Mouse (Mus musculus) small intestine, adult 2 months (tissue): ENCODE data around the gene Tmem63b. TPM values are rescaled to one million over a fixed set of nuclear protein-coding genes. Genes with fewer than 3 reads are reported as not detected.

Experiments
- H3K27ac ChIP-seq: fragments of 200-500 bp; 2 replicates; pipeline ENCODE4 v1.5.1; 2012; ENCODE audit warnings: low read depth, low read length, control low read depth, inconsistent platforms; ENCODE audit not compliant: insufficient read depth
- H3K27me3 ChIP-seq: fragments of 200-500 bp; 2 replicates; pipeline ENCODE4 v1.6.1; 2012; ENCODE audit warnings: mild to moderate bottlenecking, moderate library complexity, low read length, inconsistent platforms; ENCODE audit not compliant: control insufficient read depth, insufficient read depth
- H3K36me3 ChIP-seq: fragments of 200-500 bp; 2 replicates; pipeline ENCODE4 v1.6.1; 2012; ENCODE audit warnings: mild to moderate bottlenecking, low read length, control low read depth, inconsistent platforms; ENCODE audit not compliant: control insufficient read depth, insufficient read depth
- H3K4me1 ChIP-seq: fragments of 200-500 bp; 2 replicates; pipeline ENCODE4 v1.6.1; 2012; ENCODE audit warnings: low read length, inconsistent platforms, mixed read lengths; ENCODE audit not compliant: control insufficient read depth, insufficient read depth, insufficient read length
- H3K4me3 ChIP-seq: fragments of 200-500 bp; 2 replicates; pipeline ENCODE4 v1.5.1; 2012; ENCODE audit warnings: low read depth, mild to moderate bottlenecking, control low read depth, inconsistent platforms, low read length, moderate library complexity
- CTCF ChIP-seq: fragments of 200-500 bp; IDR thresholded peaks from 2 replicates; pipeline ENCODE4 v1.5.1; 2012; ENCODE audit warnings: low read depth, mild to moderate bottlenecking, control low read depth, inconsistent platforms, low read length, moderate library complexity, mixed read lengths; ENCODE audit not compliant: insufficient replicate concordance, insufficient read length; ENCODE audit errors: extremely low read depth
- POLR2A ChIP-seq: fragments of 200-500 bp; IDR thresholded peaks from 2 replicates; pipeline ENCODE4 v1.6.1; 2012; ENCODE audit warnings: low read depth, mild to moderate bottlenecking, control low read depth, inconsistent platforms, low read length, moderate library complexity
- WGBS: fragments of 180-500 bp; shearing (Covaris S2); methylation state at CpG from one replicate; pipeline ENCODE4 v1.1.7; 2018; 5-methylcytosine and 5-hydroxymethylcytosine counted together
- polyA plus RNA-seq: library from polyadenylated mRNA; depleted of rRNA; stranded (reverse); fragments of >200 nt; gene quantifications from 2 replicates; pipeline ENCODE4 v1.2.3, GENCODE M21; 2012

Gene Tmem63b
- polyA plus RNA-seq, 1 experiment, result 65.0 TPM

DNA sequence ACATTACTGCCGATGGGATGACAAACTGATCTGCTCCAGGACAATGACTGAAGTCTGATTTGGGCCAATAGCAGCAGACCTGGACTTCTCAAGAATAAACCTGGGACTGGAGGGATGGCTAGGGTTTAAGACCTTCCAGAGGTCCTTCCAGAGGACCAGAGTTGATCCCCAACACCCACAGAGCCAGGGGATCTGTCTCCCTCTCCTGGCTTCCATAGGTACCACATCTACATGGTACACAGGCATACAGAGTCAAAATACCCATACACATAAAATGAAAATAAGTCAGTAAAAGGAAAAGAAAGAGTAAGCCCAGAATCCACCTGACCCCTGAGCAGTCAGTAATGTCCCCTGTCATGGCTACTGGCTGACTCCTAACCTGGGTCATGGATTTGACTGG lies 14.9 kb downstream of the Tmem63b start:
- TF ChIP-seq CTCF (peak; percentile 21; the same call in 1 of the 2 replicates), POLR2A (no peak)
- no peak overlapping the region for H3K27ac ChIP-seq
- peaks cover 38% of the 10 kb centered on the region for H3K36me3 ChIP-seq
- H3K27me3 ChIP-seq, result no peaks in the 10 kb centered on the region
- no peaks in the 10 kb centered on the region for H3K4me1 ChIP-seq
- WGBS, result 95% methylated on average over 1 of the region's 1 CpGs
- H3K4me3 ChIP-seq, result no peak overlapping the region

GRCm38 (mm10) chr17:45667986-45668385 lies 18.7 kb downstream of the Tmem63b start:
- Histone ChIP-seq H3K36me3 (peaks cover 35% of the 10 kb centered on the region), H3K27ac (no peak overlapping the region), H3K27me3 (no peaks in the 10 kb centered on the region), H3K4me3 (no peak overlapping the region), H3K4me1 (peaks cover 3% of the 10 kb centered on the region)
- TF ChIP-seq CTCF (no peak), POLR2A (no peak)
- WGBS, result 91% methylated on average over 10 of the region's 10 CpGs

DNA sequence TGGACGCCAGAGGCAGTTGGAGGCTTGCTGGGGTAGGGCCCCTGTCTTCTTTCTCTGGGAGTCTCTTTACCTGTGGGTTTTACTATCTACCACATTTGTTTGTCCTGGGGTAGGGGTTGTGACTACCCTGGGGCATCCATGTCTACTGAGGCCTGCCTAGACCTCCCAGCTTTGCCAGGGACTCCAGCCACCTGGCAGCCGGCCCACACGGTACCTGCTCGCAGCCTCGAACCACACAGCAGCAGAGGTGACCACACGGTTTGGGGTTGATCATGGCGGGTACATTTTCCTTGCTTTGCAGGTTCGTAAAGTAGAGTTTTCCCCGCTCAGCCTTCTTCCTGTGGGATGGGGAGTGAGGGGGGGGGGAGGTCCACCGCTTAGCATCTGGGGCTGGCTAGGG lies 19.2 kb downstream of the Tmem63b start:
- H3K4me1 ChIP-seq, result peaks cover 3% of the 10 kb centered on the region
- peaks cover 33% of the 10 kb centered on the region for H3K36me3 ChIP-seq
- 91% methylated on average over 10 of the region's 10 CpGs for WGBS
- H3K4me3 ChIP-seq, result no peak overlapping the region
- TF ChIP-seq POLR2A (no peak), CTCF (no peak)
- no peak overlapping the region for H3K27ac ChIP-seq
- H3K27me3 ChIP-seq, result no peaks in the 10 kb centered on the region

- 71% methylated on average over 11 of the region's 11 CpGs for WGBS
Measured at GRCm38 (mm10) chr17:45666091-45666490, 20.6 kb downstream of the Tmem63b start.

DNA sequence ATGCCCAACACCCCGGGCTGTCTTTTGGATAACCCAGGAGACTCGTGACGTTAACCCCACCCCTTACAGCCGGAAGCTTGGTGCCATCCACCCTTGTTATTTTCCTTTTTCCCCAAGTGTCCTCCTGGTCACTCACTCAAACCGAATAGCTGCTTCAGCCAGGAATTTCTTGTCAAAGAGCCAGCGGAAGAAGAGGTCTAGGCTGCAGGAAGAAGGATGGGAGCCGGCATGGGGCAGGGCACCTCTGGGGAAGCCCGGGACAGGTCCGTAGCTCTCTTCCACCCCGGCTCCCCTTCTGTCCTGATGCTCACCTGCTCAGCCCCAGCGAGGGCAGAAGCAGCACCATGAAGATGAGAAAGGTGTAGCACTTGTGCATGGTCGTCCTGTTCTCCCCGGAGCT lies 22.1 kb downstream of the Tmem63b start:
- TF ChIP-seq CTCF (no peak), POLR2A (no peak)
- WGBS, result 86% methylated on average over 13 of the region's 13 CpGs
- Histone ChIP-seq H3K4me3 (no peak overlapping the region), H3K27me3 (no peaks in the 10 kb centered on the region), H3K27ac (no peak overlapping the region), H3K36me3 (peaks cover 28% of the 10 kb centered on the region), H3K4me1 (peaks cover 3% of the 10 kb centered on the region)

More at GRCm38 (mm10) chr17:45666091-45666490, 20.6 kb downstream of the Tmem63b start:
- Histone ChIP-seq H3K4me3 (no peak overlapping the region), H3K27me3 (no peaks in the 10 kb centered on the region), H3K4me1 (peaks cover 3% of the 10 kb centered on the region), H3K27ac (no peak overlapping the region), H3K36me3 (peaks cover 31% of the 10 kb centered on the region)
- no peak for TF ChIP-seq CTCF
- TF ChIP-seq POLR2A, result no peak

GRCm38 (mm10) chr17:45663106-45663919 lies 23.4 kb downstream of the Tmem63b start:
- Histone ChIP-seq H3K27me3 (no peaks in the 10 kb centered on the region), H3K4me3 (peak overlapping the region; percentile 17; the same call in 1 of the 2 replicates), H3K4me1 (peaks cover 3% of the 10 kb centered on the region), H3K36me3 (peaks cover 27% of the 10 kb centered on the region), H3K27ac (no peak overlapping the region)
- TF ChIP-seq CTCF (peak; percentile 99), POLR2A (no peak)
- WGBS, result 30% methylated on average over 27 of the region's 27 CpGs

DNA sequence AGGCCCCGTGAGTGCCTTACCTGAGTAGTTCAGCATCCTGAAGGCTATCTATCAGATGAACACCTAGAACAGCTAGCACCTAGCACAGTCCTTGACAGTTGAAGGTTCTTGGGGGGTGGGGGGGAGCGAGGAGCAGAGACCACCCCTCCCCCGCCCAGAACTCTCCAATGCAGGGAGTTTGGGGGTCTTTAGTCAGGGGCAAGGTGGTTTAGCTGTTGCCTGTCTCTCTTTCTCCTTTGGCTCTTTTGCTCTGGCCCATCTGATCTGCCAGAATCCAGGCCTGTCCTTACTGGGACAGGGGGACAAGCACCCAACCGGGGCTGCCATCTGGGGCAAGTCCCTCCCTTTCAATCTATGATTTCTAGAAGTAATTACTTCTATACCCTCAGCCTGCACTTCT lies 27.5 kb downstream of the Tmem63b start, which contains the start of gene Capn11:
Capn11 (minus strand) TSS at position 101 of the 400 bp plus-strand sequence.
- Histone ChIP-seq H3K4me1 (peaks cover 3% of the 10 kb centered on the region), H3K27me3 (no peaks in the 10 kb centered on the region), H3K36me3 (peaks cover 6% of the 10 kb centered on the region; the same call in 1 of the 2 replicates), H3K27ac (no peak within 1 kb of the TSS), H3K4me3 (no peak within 1 kb of the TSS)
- WGBS, result 83% methylated on average over 4 of the region's 4 CpGs
- no peak for TF ChIP-seq CTCF
- TF ChIP-seq POLR2A, result no peak

- TF ChIP-seq CTCF, result no peak
- TF ChIP-seq POLR2A, result no peak
- 20% methylated on average over 6 of the region's 6 CpGs for WGBS
- H3K4me3 ChIP-seq, result no peak overlapping the region
- no peaks in the 10 kb centered on the region for H3K27me3 ChIP-seq
- no peak overlapping the region for H3K27ac ChIP-seq
- H3K4me1 ChIP-seq, result no peaks in the 10 kb centered on the region
- H3K36me3 ChIP-seq, result no peaks in the 10 kb centered on the region
Measured at GRCm38 (mm10) chr17:45655820-45656219, 30.9 kb downstream of the Tmem63b start.
